Mouse (Mus musculus) cortical plate, adult 2 months (tissue): Measurements from ENCODE around the gene Lrrk1. TPM values are rescaled to one million over a fixed set of nuclear protein-coding genes. Genes with fewer than 3 reads are reported as not detected.
A peak's percentile ranks its signal among the peaks of the same experiment; 100 is the strongest.

Source experiments
- H3K27ac ChIP-seq: fragments of 200-500 bp; 2 replicates; pipeline ENCODE4 v1.5.1; 2012; ENCODE audit warnings: low read length, control low read depth, inconsistent platforms; ENCODE audit not compliant: insufficient read depth
- H3K4me1 ChIP-seq: fragments of 200-500 bp; 2 replicates; pipeline ENCODE4 v1.6.1; 2011; ENCODE audit warnings: low read length; ENCODE audit not compliant: control insufficient read depth, insufficient read depth
- H3K4me3 ChIP-seq: fragments of 200-500 bp; 2 replicates; pipeline ENCODE4 v1.5.1; 2011; ENCODE audit warnings: mild to moderate bottlenecking, low read length, control low read depth; ENCODE audit not compliant: insufficient read depth
- CTCF ChIP-seq: fragments of 200-500 bp; IDR thresholded peaks from 2 replicates; pipeline ENCODE4 v1.5.1; 2011; ENCODE audit warnings: mild to moderate bottlenecking, control low read depth, low read length; ENCODE audit not compliant: insufficient read depth; ENCODE audit errors: extremely low read depth
- POLR2A ChIP-seq: fragments of 200-500 bp; IDR thresholded peaks from 2 replicates; pipeline ENCODE4 v1.6.1; 2011; ENCODE audit warnings: mild to moderate bottlenecking, low read length, control low read depth; ENCODE audit not compliant: insufficient read depth; ENCODE audit errors: extremely low read depth
- polyA plus RNA-seq: library from polyadenylated mRNA; depleted of rRNA; stranded (reverse); fragments of >200 nt; gene quantifications from 2 replicates; pipeline ENCODE4 v1.2.3, GENCODE M21; 2012

Lrrk1 gene
- polyA plus RNA-seq, 1 experiment = 3.5 TPM

DNA sequence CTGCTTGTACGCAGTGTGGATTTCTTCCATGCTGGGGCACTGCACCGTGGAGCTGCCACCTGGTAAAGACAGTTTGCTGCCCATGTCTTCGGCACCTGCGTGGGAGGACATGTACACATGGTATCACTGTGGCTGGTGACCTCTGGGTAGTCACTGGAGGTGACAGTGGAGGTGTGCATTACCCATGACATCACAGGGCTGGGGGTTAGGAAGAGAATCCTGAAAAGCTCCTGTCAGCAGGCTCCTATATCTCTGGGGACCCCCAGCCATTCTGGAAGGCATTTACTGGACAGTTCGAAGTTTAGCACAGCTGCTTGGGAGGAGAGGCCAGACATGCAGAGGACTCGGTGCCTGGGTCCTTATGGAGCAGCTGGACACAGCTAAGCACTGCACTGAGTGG is 45.3 kb downstream of the Lrrk1 start:
- no peak overlapping the region for H3K4me3 ChIP-seq
- H3K4me1 ChIP-seq = no peaks in the 10 kb centered on the region
- no peak overlapping the region for H3K27ac ChIP-seq
- TF ChIP-seq POLR2A (no peak), CTCF (no peak)

DNA sequence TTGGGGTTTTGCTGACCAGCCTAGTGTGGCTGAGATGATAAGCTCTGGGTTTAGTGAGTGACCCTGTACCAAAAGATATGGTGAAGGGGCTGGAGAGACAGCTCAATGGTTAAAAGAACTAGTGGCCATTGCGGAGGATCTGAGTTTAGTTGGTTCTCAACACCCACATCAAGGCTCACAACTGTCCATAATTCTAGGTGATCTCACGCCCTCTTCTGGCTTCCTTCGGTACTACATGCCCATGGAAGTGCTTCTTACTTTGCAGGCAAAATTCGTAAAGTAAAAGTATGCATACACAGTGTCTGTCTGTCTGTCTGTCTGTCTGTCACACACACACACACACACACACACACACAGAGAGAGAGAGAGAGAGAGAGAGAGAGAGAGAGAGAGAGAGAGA is 45.8 kb downstream of the Lrrk1 start:
- Histone ChIP-seq H3K4me1 (no peaks in the 10 kb centered on the region), H3K4me3 (no peak overlapping the region), H3K27ac (no peak overlapping the region)
- TF ChIP-seq POLR2A (no peak), CTCF (peak; percentile 68)

DNA sequence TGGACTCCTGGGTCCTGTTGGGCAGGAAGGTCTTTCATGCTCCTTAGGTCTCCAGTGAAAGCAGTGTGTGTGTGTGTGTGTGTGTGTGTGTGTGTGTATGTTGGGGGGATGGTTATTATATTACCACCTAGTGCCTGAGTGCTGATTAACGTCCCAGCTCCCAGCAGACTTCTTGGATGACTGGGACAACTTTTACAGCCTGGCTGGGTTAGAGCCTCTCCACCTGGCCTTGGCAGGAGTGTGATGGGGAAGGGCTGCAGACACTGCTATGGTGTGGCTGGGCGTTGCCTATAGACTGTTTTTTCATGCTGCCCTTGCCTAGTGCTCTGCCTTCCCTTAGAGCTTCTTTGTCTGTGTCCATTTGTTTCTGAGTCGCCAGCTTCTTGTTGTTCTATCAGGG is 48.1 kb downstream of the Lrrk1 start:
- no peak overlapping the region for H3K27ac ChIP-seq
- no peak overlapping the region for H3K4me3 ChIP-seq
- no peaks in the 10 kb centered on the region for H3K4me1 ChIP-seq
- TF ChIP-seq POLR2A (no peak), CTCF (no peak)

DNA sequence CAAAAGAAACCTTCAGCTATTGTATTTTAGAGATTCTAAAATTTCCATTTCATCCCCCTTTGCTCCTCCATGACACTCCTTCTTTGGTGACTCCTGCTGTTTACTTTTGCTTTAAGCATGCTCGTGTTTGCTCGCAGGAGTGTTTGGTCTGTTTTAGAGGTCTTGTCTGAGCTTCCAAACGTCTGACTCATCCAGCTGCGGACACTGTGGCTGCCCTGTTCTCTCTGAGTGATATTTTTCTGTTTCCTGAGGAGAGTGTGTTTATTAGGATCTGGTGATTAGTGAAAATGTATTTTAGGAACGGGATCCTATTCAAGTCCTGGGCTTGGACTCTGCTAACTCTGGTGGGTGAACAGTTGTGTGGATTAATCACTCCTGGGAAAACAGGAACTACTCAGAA is 48.5 kb downstream of the Lrrk1 start:
- no peak for TF ChIP-seq POLR2A
- no peak for TF ChIP-seq CTCF
- Histone ChIP-seq H3K4me3 (no peak overlapping the region), H3K4me1 (no peaks in the 10 kb centered on the region), H3K27ac (no peak overlapping the region)

DNA sequence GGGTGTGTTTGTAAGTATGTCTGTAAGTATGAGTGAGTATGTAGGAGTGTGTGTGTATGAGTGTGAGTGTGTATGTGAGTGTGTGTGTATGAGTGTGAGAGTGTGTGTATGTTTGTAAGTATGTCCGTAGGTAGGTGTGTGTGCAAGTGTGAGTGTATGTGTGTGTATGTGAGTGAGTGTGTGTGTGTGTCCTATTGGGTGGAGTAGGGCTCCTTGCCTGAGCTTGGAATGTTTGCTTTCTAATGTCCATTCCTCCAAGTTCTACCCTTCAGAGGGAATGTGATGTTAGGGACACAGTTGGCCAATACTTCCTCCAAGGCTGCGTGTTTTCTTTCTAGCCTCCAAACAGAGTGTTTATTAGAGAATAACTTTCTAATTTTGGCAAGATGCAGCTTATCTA is 51.2 kb downstream of the Lrrk1 start:
- no peak for TF ChIP-seq POLR2A
- no peak for TF ChIP-seq CTCF
- Histone ChIP-seq H3K4me1 (no peaks in the 10 kb centered on the region), H3K4me3 (no peak overlapping the region), H3K27ac (no peak overlapping the region)

DNA sequence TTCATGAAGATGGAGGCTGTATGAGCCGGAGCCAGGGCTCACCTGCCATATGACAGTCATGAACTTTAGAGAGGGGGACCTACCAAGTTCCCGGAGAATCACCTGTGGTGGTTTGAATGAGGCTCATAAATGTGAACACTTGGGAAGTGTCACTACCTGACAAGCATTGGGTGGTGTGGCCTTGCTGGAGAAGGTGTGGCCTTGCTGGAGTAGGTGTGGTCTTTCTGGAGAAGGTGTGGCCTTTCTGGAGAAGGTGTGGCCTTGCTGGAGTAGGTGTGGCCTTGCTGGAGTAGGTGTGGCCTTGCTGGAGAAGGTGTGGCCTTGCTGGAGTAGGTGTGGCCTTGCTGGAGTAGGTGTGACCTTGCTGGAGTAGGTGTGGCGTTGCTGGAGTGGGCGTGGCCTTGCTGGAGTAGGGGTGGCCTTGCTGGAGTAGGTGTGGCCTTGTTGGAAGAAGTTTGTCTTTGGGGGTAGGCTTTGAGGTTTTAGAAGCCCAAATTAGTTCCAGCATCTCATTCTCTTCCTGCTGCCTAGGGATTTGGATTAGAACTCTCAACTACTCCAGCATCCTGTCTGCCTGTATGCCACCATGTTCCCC is 54.1 kb downstream of the Lrrk1 start:
- Histone ChIP-seq H3K27ac (no peak overlapping the region), H3K4me1 (no peaks in the 10 kb centered on the region), H3K4me3 (no peak overlapping the region)
- TF ChIP-seq CTCF (no peak), POLR2A (no peak)

DNA sequence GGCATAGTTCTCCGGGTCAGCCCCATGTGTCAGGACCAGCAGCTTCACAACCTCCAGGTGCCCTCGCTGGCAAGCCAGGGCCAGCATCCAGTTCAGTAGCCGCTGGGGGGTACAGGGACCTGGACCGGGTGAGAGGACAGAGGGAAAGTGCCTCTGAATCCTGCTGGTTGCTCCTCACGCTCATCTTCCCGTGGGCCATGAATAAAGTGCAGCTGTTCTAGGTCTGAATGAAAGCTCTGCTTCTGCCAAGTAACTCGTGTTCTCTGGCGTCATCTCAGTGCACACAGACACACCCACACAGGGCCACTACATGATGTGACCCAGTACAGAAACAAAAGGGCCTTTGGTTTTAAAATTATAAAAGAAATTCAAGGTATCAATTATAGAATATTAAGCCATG is 55.8 kb downstream of the Lrrk1 start:
- no peak for TF ChIP-seq CTCF
- no peak for TF ChIP-seq POLR2A
- Histone ChIP-seq H3K27ac (no peak overlapping the region), H3K4me3 (no peak overlapping the region), H3K4me1 (no peaks in the 10 kb centered on the region)

DNA sequence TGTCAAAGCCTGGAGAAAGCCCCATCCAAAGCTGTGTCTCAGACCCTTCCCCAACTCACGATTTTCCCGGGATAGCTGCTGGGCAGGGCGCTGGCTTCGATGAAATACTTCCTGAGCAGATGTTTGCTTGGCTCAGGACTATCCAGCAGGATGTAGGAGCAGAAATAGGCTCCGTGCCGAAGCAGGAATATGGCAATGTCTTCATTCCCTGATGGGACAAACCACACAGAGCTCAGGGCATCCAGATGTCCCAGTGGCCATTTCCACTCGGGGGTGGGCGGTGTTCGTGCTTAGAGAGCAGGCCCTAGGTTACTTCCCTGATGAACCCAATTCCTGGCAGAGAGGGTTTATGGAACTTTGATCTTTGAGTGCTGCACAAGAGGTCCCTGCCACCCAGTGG is 57.5 kb downstream of the Lrrk1 start:
- no peaks in the 10 kb centered on the region for H3K4me1 ChIP-seq
- H3K27ac ChIP-seq = no peak overlapping the region
- no peak overlapping the region for H3K4me3 ChIP-seq
- TF ChIP-seq POLR2A (no peak), CTCF (no peak)

DNA sequence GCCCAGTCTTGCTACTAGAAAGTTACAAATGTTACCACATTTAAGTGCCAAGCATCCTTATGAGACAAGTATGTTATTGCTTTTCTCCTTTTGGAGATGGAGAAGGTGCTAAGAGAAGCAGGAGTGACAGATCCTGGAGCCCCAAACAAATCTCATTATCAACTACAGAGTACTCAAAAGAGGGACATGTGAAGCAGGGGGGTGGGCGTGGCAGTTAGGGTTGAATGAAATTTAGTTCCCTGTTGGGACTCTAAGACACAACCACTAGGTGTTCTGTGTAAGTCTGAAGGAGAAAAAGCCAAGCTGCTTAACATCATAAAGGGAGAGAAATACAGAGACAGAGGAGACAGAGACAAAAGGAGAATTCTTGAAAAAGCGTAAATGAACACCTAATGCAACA is 60.6 kb downstream of the Lrrk1 start:
- TF ChIP-seq POLR2A = no peak
- TF ChIP-seq CTCF = no peak
- no peak overlapping the region for H3K27ac ChIP-seq
- no peaks in the 10 kb centered on the region for H3K4me1 ChIP-seq
- H3K4me3 ChIP-seq = no peak overlapping the region

DNA sequence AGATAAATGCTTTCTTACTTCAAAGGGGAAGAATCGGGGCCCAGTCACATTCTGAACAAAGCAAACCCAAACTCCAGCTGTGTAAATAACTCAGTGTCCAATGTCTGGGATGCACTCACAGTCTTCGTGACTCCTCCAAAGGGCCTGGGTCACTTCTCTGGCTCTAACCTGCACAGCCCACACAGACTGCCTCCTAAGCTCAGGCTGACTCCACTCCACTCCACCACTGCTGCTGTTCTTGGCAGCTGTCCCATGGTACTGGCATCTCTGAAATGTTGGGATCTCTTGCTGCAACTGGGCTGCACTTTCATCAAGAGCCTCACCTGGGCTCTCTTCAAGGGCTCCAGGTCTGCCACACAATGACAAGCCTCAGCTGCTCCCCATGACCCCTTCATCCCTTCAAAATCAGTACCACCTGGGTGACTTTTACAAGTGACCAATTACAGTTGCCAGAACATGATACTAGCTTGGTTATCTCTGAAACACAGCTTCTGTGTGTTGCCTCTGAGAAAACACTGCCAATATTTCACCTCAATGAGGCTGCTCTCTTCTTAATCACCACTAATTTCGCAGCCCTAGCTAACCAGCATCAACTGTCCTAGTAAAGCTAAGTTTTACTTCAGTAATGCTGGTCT is 62.6 kb downstream of the Lrrk1 start:
- TF ChIP-seq POLR2A (no peak), CTCF (no peak)
- H3K27ac ChIP-seq = no peak overlapping the region
- H3K4me3 ChIP-seq = no peak overlapping the region
- no peaks in the 10 kb centered on the region for H3K4me1 ChIP-seq
